Mouse (Mus musculus) brown adipose tissue, adult 24 weeks (tissue): ENCODE results near the gene Col2a1. TPM values are rescaled to one million over a fixed set of nuclear protein-coding genes. Genes with fewer than 3 reads are reported as not detected.
A peak's percentile ranks its signal among the peaks of the same experiment; 100 is the strongest.

Experiments used
- H3K27ac ChIP-seq: fragments of 200-500 bp; replicated peaks from 2 replicates; pipeline ENCODE4 v1.5.1; 2012; ENCODE audit warnings: low read depth, mild to moderate bottlenecking, low read length
- H3K4me1 ChIP-seq: fragments of 200-500 bp; 2 replicates; pipeline ENCODE4 v1.6.1; 2012; ENCODE audit warnings: low read length, mixed read lengths; ENCODE audit not compliant: control insufficient read depth, insufficient read depth, insufficient read length
- H3K4me3 ChIP-seq: fragments of 200-500 bp; 2 replicates; pipeline ENCODE4 v1.5.1; 2012; ENCODE audit warnings: low read depth, mild to moderate bottlenecking, low read length, moderate library complexity; ENCODE audit not compliant: insufficient read depth
- polyA plus RNA-seq: library from polyadenylated mRNA; stranded (reverse); fragments of >200 nt; gene quantifications from 2 replicates; pipeline ENCODE4 v1.2.4, GENCODE M21; 2012; ENCODE audit not compliant: missing spikeins, insufficient read depth, insufficient read length

The Col2a1 gene
- polyA plus RNA-seq, 1 experiment: not detected

DNA sequence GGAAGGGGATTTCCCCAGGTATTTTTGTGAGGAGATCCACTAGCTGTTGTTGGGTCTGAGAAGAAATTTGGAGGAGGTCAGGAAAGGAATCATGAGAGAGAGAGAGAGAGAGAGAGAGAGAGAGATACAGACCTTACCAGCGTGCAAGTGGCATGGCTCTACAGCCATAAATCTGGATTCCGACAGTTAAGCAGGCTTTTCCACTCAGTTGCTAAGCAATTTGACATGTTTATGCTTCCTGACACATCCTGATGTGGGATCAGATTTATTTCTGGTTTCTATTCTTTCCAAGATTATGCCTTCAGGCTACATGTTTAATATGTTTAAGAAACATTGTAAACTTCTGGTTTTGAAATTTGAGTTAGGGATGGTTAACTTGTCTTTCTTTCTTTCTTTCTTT is 17.4 kb upstream of the Col2a1 start:
- no peak overlapping the region for H3K27ac ChIP-seq
- H3K4me3 ChIP-seq: no peak overlapping the region
- H3K4me1 ChIP-seq: no peaks in the 10 kb centered on the region

DNA sequence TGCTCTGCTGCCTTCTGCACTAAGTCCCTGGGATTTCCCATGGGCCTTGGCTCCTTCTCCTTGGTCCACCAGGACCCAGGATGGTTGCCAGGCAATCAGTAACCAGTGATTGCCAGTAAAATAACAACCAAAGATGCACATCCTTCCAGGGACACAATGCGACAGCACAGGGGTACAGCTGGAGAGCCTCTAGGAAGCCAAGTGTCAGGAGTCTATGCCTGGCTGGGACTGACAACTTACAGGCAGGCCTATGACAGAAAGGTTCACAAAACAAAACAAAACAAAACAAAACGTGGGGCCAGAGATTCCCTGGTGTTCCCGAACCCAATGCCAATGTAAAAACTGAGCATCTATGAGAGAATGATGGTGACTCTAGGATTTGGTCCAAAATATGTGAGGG is 14.6 kb upstream of the Col2a1 start:
- Histone ChIP-seq H3K4me3 (no peak overlapping the region), H3K4me1 (no peaks in the 10 kb centered on the region), H3K27ac (no peak overlapping the region)

DNA sequence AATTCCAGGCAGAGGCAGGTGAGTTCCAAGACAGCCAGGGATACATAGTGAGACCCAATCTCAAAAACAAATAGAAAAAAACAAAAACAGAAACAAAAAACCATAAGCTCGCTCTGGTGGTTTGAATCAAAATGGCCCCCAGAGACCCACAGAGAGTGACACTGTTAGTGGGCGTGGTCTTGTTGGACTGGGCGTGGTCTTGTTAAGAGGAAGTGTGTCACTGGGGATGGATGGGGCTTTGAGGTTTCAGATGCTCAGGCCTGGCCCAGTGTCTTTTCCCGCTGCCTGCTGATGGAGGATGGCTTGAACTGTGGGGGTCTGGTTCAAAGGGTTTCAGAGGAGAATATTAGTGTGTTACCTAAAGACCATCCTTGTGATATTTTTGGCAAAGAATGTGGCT is 13.4 kb upstream of the Col2a1 start:
- no peak overlapping the region for H3K27ac ChIP-seq
- H3K4me3 ChIP-seq: no peak overlapping the region
- no peaks in the 10 kb centered on the region for H3K4me1 ChIP-seq

DNA sequence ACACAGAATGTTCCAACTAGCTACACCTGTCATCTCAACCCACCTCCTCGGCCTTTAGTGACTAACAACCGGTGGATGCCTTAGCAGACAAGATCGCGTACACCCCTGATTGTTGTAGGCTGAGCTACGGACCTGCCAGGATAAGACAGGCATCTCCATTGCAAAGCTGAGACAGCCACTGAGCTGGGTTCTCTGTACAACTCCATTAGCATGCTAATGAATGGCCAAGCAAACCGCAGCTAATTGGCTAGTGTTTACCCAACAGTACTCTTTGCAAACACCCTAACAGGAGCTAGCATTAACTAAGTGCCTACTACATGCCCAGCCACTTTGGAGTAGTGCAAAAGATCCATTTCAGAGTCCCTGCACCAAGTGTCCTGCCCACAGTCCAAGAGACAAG is 8.3 kb upstream of the Col2a1 start:
- H3K4me3 ChIP-seq: no peak overlapping the region
- H3K27ac ChIP-seq: no peak overlapping the region

DNA sequence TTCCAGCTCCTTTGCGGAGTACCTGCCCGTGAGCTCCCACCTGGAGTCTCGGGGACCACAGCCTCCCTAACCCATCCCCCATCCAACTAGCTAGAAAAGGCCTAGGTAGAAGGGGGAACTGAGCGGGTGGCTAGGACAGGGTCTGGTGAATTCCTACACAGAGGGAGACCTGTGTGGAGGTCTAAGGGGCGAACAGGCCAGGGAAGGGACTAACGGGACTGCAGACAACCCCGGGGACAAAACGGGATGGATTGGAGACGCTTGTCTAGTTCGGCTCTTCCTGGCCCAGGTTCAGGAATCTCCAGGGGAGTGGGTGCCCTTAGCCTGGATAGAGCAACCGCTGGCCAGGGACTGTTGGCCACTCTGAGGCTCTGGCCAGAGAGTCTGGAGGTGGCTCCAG is 686 bp upstream of the Col2a1 start:
- Histone ChIP-seq H3K27ac (no peak overlapping the region), H3K4me1 (peaks cover 15% of the 10 kb centered on the region; the same call in 1 of the 2 replicates), H3K4me3 (no peak overlapping the region)

More for the DNA sequence above, 8.3 kb upstream of the Col2a1 start:
- no peaks in the 10 kb centered on the region for H3K4me1 ChIP-seq

DNA sequence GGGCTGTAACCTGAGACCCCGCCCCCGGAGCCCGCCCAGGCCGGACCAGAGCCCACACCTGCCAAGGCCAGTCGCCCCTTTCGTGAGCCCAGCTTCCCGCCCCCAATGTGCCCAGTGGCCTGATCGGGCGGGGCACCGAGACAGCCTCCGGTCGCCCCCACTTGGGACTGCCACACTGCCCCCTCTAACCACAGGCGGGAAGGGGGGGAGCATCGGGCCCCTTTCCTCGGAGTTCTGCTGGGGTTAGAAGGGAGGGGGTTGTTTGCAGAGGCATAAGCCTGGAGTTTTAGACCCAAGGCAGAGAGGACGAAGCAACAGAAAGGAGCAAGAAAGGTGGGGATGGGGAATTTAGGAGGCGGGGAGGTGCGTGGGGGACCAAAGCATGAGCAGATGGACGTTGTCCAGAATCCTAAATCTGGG is 255 bp upstream of the Col2a1 start:
- H3K4me3 ChIP-seq: no peak overlapping the region
- H3K27ac ChIP-seq: no peak overlapping the region
- H3K4me1 ChIP-seq: peaks cover 15% of the 10 kb centered on the region; the same call in 1 of the 2 replicates

DNA sequence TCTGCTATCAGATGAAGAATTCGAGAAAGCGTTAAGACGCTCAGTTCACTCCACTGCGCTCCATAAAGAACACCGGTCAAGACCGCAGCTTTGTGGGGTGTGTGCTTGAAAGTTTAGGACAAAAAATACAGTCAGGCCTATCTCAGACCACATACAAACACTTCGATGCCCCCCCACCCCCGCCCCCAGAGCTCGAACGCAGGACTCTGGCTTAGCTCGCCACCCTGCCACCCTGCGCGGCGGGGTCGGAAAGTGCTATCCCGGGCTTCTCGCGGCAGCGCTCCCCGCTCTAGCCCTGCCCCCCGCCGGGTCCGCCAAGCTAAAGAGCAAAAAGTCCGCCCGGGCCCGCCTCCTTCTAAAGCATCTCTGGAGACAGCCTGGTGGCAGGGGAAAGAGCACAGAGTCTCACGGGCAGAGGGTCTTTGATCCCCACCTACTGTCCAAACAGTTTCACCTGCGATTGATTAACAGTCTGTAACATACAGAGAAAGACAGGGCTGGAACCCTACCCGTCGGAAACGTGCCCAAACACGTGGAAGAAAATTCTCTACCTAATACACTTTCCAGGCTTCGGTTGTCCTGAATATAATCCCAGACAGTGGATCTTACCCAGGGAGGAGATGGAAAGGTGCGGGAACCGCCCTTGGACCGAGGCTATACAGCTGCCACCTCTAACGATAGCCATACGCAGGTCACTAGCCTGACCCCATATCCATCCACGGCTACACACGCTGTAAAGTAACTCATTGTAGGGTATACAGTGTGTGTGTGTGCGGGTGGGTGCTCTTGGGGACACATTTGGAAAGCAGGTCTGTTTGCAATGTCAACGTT is 1.3 kb downstream of the Col2a1 start:
- Histone ChIP-seq H3K4me3 (no peak overlapping the region; the same call in 1 of the 2 replicates), H3K27ac (no peak overlapping the region), H3K4me1 (peaks cover 15% of the 10 kb centered on the region; the same call in 1 of the 2 replicates)

DNA sequence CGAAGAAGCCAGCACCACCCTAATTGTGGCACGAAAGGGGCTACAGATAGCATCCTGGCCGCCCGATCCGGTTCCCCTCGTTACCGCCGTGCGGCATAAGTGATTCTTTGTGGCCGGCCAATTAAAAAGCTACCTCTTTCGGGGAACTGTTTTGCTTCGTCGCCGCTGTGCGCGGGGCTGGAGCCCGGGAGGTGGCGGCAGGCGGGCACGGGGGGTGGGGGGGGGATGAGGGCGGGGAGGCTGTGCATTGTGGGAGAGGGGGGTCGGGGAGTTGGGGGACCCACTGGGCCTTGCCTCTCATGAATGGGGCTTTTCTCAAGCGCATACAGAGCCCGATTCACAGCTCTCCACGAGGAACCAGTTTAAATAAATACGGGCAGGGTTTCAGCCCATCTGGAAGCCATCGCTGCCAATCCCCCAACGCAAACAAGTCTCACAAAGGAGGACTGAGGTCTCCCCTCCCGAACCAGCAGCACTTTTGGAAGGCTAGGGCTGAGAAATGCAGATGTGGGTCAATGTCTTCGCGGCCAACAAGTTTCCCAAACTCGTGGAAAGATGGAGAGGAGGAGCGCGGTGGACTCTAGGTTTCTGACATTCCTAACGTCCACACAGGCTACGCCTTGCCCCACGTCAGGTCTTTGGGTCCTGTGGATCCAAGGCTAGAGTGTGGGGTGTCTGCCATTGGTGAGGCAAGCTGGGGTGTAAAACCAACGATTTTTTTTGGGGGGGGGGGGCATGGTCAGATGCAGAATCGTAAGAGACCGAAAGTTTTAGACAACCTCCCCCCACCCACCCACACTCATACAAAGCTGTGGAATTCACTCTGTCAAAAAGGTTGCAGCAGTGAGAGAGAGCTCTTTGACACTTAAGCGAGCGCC is 2.1 kb downstream of the Col2a1 start:
- H3K4me3 ChIP-seq: peak overlapping the region; percentile 23
- no peak overlapping the region for H3K27ac ChIP-seq
- H3K4me1 ChIP-seq: peaks cover 15% of the 10 kb centered on the region; the same call in 1 of the 2 replicates

DNA sequence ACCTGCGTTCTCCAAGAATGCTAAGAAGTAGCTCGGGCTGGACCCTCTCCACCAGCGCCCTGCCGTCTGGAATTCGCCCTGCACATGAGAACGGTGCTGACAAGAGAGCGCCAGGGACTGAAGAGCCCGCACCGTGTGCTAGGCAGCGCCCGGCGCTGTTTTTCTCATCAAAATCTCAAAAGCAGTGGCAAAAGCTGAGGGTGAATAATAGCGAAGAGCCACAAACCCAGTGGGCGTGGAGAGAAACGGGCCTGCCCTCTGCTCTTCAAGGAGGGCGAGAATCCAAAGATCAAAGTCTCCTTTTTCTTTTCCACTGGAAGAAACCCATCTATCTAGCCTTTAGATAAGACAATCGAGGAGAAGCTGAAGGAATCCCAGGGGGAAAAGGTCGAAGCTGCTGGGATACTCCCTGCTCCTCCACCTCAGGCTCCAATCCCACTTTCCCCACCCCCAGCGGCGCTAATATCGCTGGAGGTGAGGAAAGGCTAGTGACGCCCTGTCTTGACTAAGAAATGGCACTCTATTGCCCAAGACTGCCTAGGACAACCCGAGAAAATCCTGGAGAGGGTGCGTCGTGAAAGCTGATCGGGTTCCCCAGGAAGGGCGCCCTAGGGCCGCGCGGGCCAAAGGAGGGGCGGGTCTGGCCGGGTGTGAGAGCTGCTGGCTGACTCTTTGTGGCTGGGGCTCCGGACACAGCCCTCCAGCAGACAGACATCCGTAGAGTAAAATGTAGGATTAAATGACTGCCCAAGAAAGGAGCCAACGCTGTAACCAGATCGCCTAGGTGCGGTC is 3.0 kb downstream of the Col2a1 start:
- peak overlapping the region; percentile 23 for H3K4me3 ChIP-seq
- H3K27ac ChIP-seq: no peak overlapping the region

DNA sequence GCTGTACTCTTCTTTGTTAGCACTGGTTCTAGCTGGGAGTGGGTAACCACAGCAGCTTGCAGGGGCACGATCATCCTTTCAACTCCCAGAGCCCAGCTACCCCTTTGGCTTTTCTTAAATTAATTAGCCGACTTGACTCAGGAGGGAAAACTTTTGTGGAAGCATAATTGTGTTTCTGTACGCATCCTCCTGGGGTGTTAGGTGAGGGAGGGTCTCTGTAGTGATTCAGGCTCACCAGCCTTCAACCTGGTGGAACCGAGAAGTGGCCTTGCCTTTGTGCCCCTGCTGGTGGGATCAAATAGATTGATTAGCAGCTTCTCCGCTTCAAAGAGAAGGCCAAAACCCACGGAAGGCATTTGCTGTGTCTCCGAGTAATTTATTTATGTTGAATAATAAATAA is 4.5 kb downstream of the Col2a1 start:
- no peak overlapping the region for H3K4me3 ChIP-seq
- peaks cover 15% of the 10 kb centered on the region; the same call in 1 of the 2 replicates for H3K4me1 ChIP-seq
- H3K27ac ChIP-seq: no peak overlapping the region

More for the DNA sequence above, 3.0 kb downstream of the Col2a1 start:
- peaks cover 15% of the 10 kb centered on the region; the same call in 1 of the 2 replicates for H3K4me1 ChIP-seq

DNA sequence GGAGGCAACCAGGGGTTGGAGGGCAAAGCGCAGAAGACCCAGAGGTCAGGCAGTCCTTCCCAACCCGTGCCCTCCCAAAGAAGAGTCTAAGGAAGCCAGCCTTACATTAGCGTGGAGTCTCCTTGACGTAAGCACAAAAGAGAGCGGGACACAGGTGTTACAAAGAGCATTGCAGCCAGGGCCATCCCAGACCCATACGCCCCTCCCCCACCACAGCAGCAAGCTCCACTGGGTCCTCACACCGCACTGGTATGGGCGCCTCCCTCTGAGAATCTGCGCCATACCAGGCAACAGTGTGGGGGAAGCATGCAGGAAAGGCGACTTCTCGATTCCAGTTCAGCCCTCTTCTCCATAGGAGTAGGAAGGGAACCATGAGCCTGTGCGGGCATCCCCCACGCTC is 4.9 kb downstream of the Col2a1 start:
- Histone ChIP-seq H3K4me3 (no peak overlapping the region), H3K27ac (no peak overlapping the region), H3K4me1 (peaks cover 15% of the 10 kb centered on the region; the same call in 1 of the 2 replicates)

DNA sequence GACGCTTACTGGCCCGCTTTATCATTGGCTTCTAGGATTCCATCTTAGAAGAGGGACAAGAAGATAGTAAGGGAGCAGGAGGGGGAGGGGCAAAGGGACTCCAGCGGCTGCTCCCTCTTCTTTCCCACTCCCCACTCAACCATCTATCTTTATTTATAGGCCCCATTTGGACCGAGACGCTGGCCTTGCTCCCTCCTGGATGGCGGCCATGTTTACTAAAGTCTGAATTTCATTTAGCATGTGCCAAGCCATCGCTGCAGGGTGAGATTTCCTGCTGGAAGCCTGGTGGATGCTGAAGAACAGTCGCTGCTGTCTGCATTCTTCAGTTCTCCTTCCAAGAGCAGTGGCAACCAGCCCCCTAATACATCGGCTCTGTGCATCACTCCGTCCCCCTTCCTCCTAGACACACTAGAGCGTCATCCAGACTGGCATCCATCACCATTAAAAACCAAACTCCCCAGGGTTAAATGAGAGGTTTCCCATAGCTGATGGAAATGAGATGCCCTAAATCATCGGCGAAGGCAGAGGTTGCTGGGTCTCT is 7.7 kb downstream of the Col2a1 start:
- Histone ChIP-seq H3K27ac (no peak overlapping the region), H3K4me1 (peaks cover 3% of the 10 kb centered on the region; the same call in 1 of the 2 replicates), H3K4me3 (no peak overlapping the region)

DNA sequence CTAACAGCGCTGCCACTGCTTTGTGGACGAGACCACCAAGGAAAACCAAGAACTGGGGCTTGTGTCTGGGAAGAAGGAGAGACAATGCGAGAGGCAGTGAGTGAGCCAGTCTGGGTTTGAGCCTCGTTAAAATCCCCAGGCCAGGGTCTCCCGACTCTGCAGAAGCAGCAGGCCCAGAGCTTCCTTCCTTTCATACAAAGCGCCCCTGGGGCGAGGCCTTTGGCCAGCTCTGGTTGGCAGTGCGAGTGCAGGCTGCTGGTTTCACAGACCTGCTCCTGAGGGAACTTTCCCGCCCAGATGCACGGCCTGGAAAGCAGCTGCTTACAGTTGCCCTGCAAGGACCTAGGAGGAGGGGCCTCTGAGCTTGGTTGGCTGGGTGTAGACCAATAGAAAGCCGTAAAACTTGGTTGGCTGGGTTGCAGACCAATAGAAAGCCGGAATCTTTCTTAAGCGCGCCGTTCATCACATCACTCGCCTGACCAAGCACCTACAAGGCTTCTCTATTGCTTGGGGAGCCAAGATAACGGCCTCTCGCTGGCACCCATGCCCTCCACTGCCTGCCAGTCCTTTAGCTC is 11.7 kb downstream of the Col2a1 start:
- Histone ChIP-seq H3K4me3 (peak overlapping the region; percentile 34; the same call in 1 of the 2 replicates), H3K4me1 (no peaks in the 10 kb centered on the region), H3K27ac (no peak overlapping the region)

DNA sequence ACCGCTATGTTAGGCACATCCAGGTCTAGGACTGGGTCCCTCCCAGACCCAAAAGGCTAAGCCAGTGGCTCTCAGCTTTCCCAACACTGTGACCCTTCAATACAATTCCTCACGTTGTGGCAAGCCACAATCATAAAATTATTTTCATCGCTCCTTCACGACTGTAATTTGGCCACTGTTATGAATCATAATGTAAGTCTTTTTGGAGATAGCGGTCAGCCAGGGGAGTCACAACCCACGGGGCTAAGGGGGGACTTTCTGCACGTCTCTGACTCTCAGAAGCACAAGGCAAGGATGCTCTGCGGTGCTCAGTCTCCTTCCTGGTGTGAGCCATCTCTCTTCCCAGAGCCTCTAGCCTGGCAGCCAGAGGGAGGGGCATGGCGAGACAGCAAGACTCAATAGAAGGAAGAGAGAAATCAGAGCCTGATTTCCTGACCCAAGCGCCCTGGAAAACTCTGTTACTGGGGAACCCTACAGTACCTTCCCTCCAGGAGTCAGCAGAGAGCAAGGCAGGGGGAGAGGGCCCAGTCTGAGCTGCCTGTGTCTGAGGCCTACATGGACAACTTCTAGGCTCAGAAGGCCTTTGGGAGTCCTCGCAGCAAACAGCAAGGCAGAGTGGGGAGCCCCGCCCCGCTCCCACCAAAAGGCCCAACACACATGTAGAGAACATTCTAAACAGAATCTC is 12.3 kb downstream of the Col2a1 start:
- H3K4me3 ChIP-seq: no peak overlapping the region

More for the DNA sequence above, 12.3 kb downstream of the Col2a1 start:
- Histone ChIP-seq H3K4me1 (no peaks in the 10 kb centered on the region), H3K27ac (no peak overlapping the region)
